Mouse (Mus musculus) hindbrain, embryonic 11.5 days (tissue): ENCODE measurements around the gene Mlf1. TPM values are rescaled to one million over a fixed set of nuclear protein-coding genes. Genes with fewer than 3 reads are reported as not detected.

Experiments
- ATAC-seq: fragments of 200-750 bp; cut with Nextera tagmentation; 2 replicates; pipeline ENCODE4 v1.8.0; 2017; ENCODE audit warnings: mild to moderate bottlenecking, moderate TSS enrichment, moderate library complexity; ENCODE audit not compliant: low FRiP score
- DNase-seq: peaks from one replicate; pipeline ENCODE4 v3.0.0-alpha.2; 2015; ENCODE audit warnings: low spot score
- H3K27ac ChIP-seq: fragments of 300-500 bp; sonication (generic); 2 replicates; pipeline ENCODE4 v1.5.1; 2014; ENCODE audit warnings: mild to moderate bottlenecking, low read depth, low read length
- H3K27me3 ChIP-seq: fragments of 300-500 bp; sonication (generic); 2 replicates; pipeline ENCODE4 v1.6.1; 2014; ENCODE audit warnings: mild to moderate bottlenecking, low read length, moderate library complexity, mixed read lengths; ENCODE audit not compliant: control insufficient read depth, insufficient read depth
- H3K36me3 ChIP-seq: fragments of 300-500 bp; sonication (generic); 2 replicates; pipeline ENCODE4 v1.6.1; 2014; ENCODE audit warnings: mild to moderate bottlenecking, low read length, moderate library complexity, mixed read lengths; ENCODE audit not compliant: control insufficient read depth, insufficient read depth
- H3K4me1 ChIP-seq: fragments of 300-500 bp; sonication (generic); replicated peaks from 2 replicates; pipeline ENCODE4 v1.6.1; 2014; ENCODE audit warnings: low read length, mixed read lengths; ENCODE audit not compliant: control insufficient read depth, insufficient read depth
- H3K4me2 ChIP-seq: fragments of 300-500 bp; sonication (generic); replicated peaks from 2 replicates; pipeline ENCODE4 v1.6.1; 2014; ENCODE audit warnings: mild to moderate bottlenecking, low read depth, low read length
- H3K4me3 ChIP-seq: fragments of 300-500 bp; sonication (generic); 2 replicates; pipeline ENCODE4 v1.5.1; 2014; ENCODE audit warnings: low read depth, low read length
- H3K9ac ChIP-seq: fragments of 300-500 bp; sonication (generic); 2 replicates; pipeline ENCODE4 v1.6.1; 2014; ENCODE audit warnings: low read depth, low read length
- H3K9me3 ChIP-seq: fragments of 300-500 bp; sonication (generic); 2 replicates; pipeline ENCODE4 v1.6.1; 2016; ENCODE audit warnings: low read length; ENCODE audit not compliant: control insufficient read depth
- WGBS: fragments of 180-500 bp; shearing (Covaris S2); extraction: QIAGEN DNeasy Blood & Tissue Kit; methylation state at CpG from one replicate; pipeline ENCODE4 v1.1.7; 2014; 5-methylcytosine and 5-hydroxymethylcytosine counted together
- polyA plus RNA-seq: library from polyadenylated mRNA; unstranded; fragments of >200 nt; fragmentation: Nextera tagmentation; extraction: Ambion mirVana; gene quantifications from 2 replicates; pipeline ENCODE4 v1.2.1, GENCODE M21; 2014

Gene Mlf1
- 44.3 and 44.8 TPM in 2 replicates for polyA plus RNA-seq

GRCm38 (mm10) chr3:67373872-67374271 is at the start of gene Mlf1:
Mlf1 (plus strand) TSS chr3:67374097.
- peak; percentile 98 for ATAC-seq
- Histone ChIP-seq H3K4me2 (peak within 1 kb of the TSS; percentile 62), H3K9me3 (no peaks in the 10 kb centered on the region), H3K4me1 (no peaks in the 10 kb centered on the region), H3K9ac (peak within 1 kb of the TSS; percentile 40), H3K27me3 (no peaks in the 10 kb centered on the region; the same call in 1 of the 2 replicates), H3K4me3 (peak within 1 kb of the TSS; percentile 39), H3K27ac (no peak within 1 kb of the TSS), H3K36me3 (no peaks in the 10 kb centered on the region)
- DNase-seq: peak; percentile 94
- under 1% methylated on average over 28 of the region's 35 CpGs for WGBS

- Histone ChIP-seq H3K27me3 (no peaks in the 10 kb centered on the region), H3K4me2 (no peak overlapping the region), H3K9ac (no peak overlapping the region), H3K4me3 (no peak overlapping the region), H3K36me3 (no peaks in the 10 kb centered on the region), H3K9me3 (no peaks in the 10 kb centered on the region), H3K27ac (no peak overlapping the region), H3K4me1 (no peaks in the 10 kb centered on the region)
- ATAC-seq (no peak), DNase-seq (no peak)
- WGBS: 68% methylated on average over 3 of the region's 3 CpGs
These were observed 34.3 kb upstream of the Mlf1 start for GRCm38 (mm10) chr3:67339558-67339957.

GRCm38 (mm10) chr3:67340921-67341320 is 33.0 kb upstream of the Mlf1 start:
- Histone ChIP-seq H3K27ac (no peak overlapping the region), H3K4me2 (no peak overlapping the region), H3K4me1 (no peaks in the 10 kb centered on the region), H3K9me3 (no peaks in the 10 kb centered on the region), H3K36me3 (no peaks in the 10 kb centered on the region), H3K9ac (no peak overlapping the region), H3K27me3 (no peaks in the 10 kb centered on the region), H3K4me3 (no peak overlapping the region)
- WGBS: 62% methylated on average over 7 of the region's 7 CpGs
- ATAC-seq: no peak
- no peak for DNase-seq

- ATAC-seq (no peak), DNase-seq (peak; percentile 34)
- H3K9ac ChIP-seq: no peak overlapping the region
These were observed 30.8 kb upstream of the Mlf1 start for GRCm38 (mm10) chr3:67343004-67343662.

GRCm38 (mm10) chr3:67344599-67344998 is 29.3 kb upstream of the Mlf1 start:
- Histone ChIP-seq H3K36me3 (no peaks in the 10 kb centered on the region), H3K27me3 (no peaks in the 10 kb centered on the region), H3K4me2 (no peak overlapping the region), H3K4me1 (no peaks in the 10 kb centered on the region), H3K27ac (no peak overlapping the region), H3K9ac (no peak overlapping the region), H3K9me3 (no peaks in the 10 kb centered on the region), H3K4me3 (no peak overlapping the region)
- DNase-seq: peak; percentile 76
- 9% methylated on average over 2 of the region's 2 CpGs for WGBS
- peak; percentile 38; the same call in 1 of the 2 replicates for ATAC-seq

More at GRCm38 (mm10) chr3:67343004-67343662, 30.8 kb upstream of the Mlf1 start:
- H3K9me3 ChIP-seq: no peaks in the 10 kb centered on the region
- no peaks in the 10 kb centered on the region for H3K36me3 ChIP-seq
- no peak overlapping the region for H3K27ac ChIP-seq
- 60% methylated on average over 5 of the region's 5 CpGs for WGBS
- H3K27me3 ChIP-seq: no peaks in the 10 kb centered on the region
- no peaks in the 10 kb centered on the region for H3K4me1 ChIP-seq
- H3K4me3 ChIP-seq: no peak overlapping the region
- no peak overlapping the region for H3K4me2 ChIP-seq

- H3K4me2 ChIP-seq: no peak overlapping the region
- DNase-seq: no peak
These were observed 27.2 kb upstream of the Mlf1 start for GRCm38 (mm10) chr3:67346674-67347073.

GRCm38 (mm10) chr3:67351406-67352127 is 22.3 kb upstream of the Mlf1 start:
- no peaks in the 10 kb centered on the region for H3K4me1 ChIP-seq
- H3K27ac ChIP-seq: no peak overlapping the region
- no peak for ATAC-seq
- no peak for DNase-seq
- H3K36me3 ChIP-seq: no peaks in the 10 kb centered on the region
- H3K9ac ChIP-seq: no peak overlapping the region
- no peak overlapping the region for H3K4me3 ChIP-seq
- H3K27me3 ChIP-seq: no peaks in the 10 kb centered on the region
- H3K9me3 ChIP-seq: no peaks in the 10 kb centered on the region
- WGBS: 78% methylated on average over 12 of the region's 12 CpGs
- no peak overlapping the region for H3K4me2 ChIP-seq

More at GRCm38 (mm10) chr3:67346674-67347073, 27.2 kb upstream of the Mlf1 start:
- no peaks in the 10 kb centered on the region for H3K27me3 ChIP-seq
- 77% methylated on average over 2 of the region's 2 CpGs for WGBS
- no peak overlapping the region for H3K27ac ChIP-seq
- no peaks in the 10 kb centered on the region for H3K9me3 ChIP-seq
- no peaks in the 10 kb centered on the region for H3K36me3 ChIP-seq
- H3K9ac ChIP-seq: no peak overlapping the region
- no peaks in the 10 kb centered on the region for H3K4me1 ChIP-seq
- no peak for ATAC-seq
- no peak overlapping the region for H3K4me3 ChIP-seq

- H3K36me3 ChIP-seq: no peaks in the 10 kb centered on the region
- no peaks in the 10 kb centered on the region for H3K27me3 ChIP-seq
- H3K4me2 ChIP-seq: no peak overlapping the region
- H3K4me1 ChIP-seq: no peaks in the 10 kb centered on the region
- no peaks in the 10 kb centered on the region for H3K9me3 ChIP-seq
- peak; percentile 76 for ATAC-seq
- H3K4me3 ChIP-seq: no peak overlapping the region
- no peak overlapping the region for H3K27ac ChIP-seq
- WGBS: 28% methylated on average over 4 of the region's 5 CpGs
- DNase-seq: peak; percentile 75
- H3K9ac ChIP-seq: no peak overlapping the region
These were observed 21.7 kb upstream of the Mlf1 start for GRCm38 (mm10) chr3:67352128-67352762.
